In the genomic region with DNA sequence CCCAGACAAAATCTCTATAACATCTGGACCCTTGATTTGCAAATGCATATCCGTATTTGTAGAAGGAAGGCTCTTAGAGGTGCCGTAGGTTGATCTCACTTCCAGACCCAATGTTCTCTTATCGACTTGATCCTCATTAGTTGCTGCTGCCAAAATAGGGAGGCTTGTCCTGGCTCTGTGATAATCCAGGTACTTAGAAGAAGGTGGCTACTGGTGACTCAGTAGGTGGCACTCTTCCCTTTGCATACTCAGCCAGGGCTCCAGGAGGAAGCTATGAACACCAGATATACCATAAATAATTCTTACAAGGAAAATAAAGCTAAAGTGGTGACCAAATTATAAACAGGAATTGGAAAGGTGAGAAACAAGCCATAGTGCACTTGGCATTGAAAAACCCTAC, we compare ENCODE assay signal across 17 mouse cellular contexts. TPM values are rescaled to one million over a fixed set of nuclear protein-coding genes. Genes with fewer than 3 reads are reported as not detected.
A peak's percentile ranks its signal among the peaks of the same experiment; 100 is the strongest.
DNase-seq lines count a peak whose midpoint lies in the region; ATAC-seq and TF ChIP-seq lines count a peak whose summit lies in the region.
"Had no signal": no experiment of that assay in that cellular context is flagged by ENCODE, and none has a peak within 500 bp of the region (broad histone marks: within the 10 kb centered on the region; RNA-seq: fewer than 3 reads in every experiment).

No protein-coding gene starts in this region.

- H3K36me3 ChIP-seq in kidney, adult 2 months (ENCODE audit: control insufficient read depth, insufficient read depth, low read length), result no peaks in the 10 kb centered on the region
- H3K36me3 ChIP-seq in kidney, embryonic 15.5 days, result no peaks in the 10 kb centered on the region
- no peaks in the 10 kb centered on the region for H3K36me3 ChIP-seq in midbrain, postnatal 0 days (ENCODE audit: insufficient read depth, low read length)
- H3K36me3 ChIP-seq in midbrain, embryonic 10.5 days, result no peaks in the 10 kb centered on the region
- H3K36me3 ChIP-seq: heart, embryonic 15.5 days; hindbrain, embryonic 12.5 days; limb, embryonic 10.5 days; liver, embryonic 15.5 days had no signal

- H3K4me1 ChIP-seq in kidney, adult 2 months (ENCODE audit: control insufficient read depth, insufficient read depth, low read length), result no peaks in the 10 kb centered on the region
- H3K4me1 ChIP-seq in kidney, embryonic 15.5 days, result peaks cover 29% of the 10 kb centered on the region
- no peaks in the 10 kb centered on the region; the same call in 1 of the 2 replicates for H3K4me1 ChIP-seq in midbrain, postnatal 0 days (ENCODE audit: insufficient read depth, low read length)
- H3K4me1 ChIP-seq in midbrain, embryonic 10.5 days, result peaks cover 8% of the 10 kb centered on the region; the same call in 1 of the 2 replicates

- TF ChIP-seq POLR2A in kidney, adult 2 months (IDR thresholded peaks at IDR 0.05; ENCODE audit: low read depth, low read length), result no peak

- 63% methylated on average over 3 of the region's 3 CpGs for WGBS in kidney, adult 2 months
- WGBS in kidney, embryonic 15.5 days, result 44% methylated on average over 3 of the region's 3 CpGs
- 53% methylated on average over 3 of the region's 3 CpGs for WGBS in midbrain, postnatal 0 days
- WGBS in midbrain, embryonic 10.5 days, result 51% methylated on average over 3 of the region's 3 CpGs

- no peaks in the 10 kb centered on the region for H3K9me3 ChIP-seq in kidney, embryonic 15.5 days (replicated peaks)
- no peaks in the 10 kb centered on the region for H3K9me3 ChIP-seq in midbrain, postnatal 0 days (ENCODE audit: low read length)
- H3K9me3 ChIP-seq in midbrain, embryonic 10.5 days (replicated peaks), result no peaks in the 10 kb centered on the region
- H3K9me3 ChIP-seq: heart, embryonic 15.5 days; hindbrain, embryonic 12.5 days; limb, embryonic 10.5 days; liver, embryonic 15.5 days had no signal

- DNase-seq in embryo, embryonic 10 days (ENCODE audit: low spot score), result peak; percentile 17
- no peak for DNase-seq in embryo, embryonic 9.5 days (ENCODE audit: extremely low spot score)
- peak; percentile 35 for DNase-seq in kidney, adult 2 months
- peak; percentile 49 for DNase-seq in midbrain, postnatal 0 days (ENCODE audit: low spot score)
- DNase-seq in midbrain, embryonic 10.5 days (ENCODE audit: low spot score), result no peak
- DNase-seq in kidney, postnatal 25 days, result peak; percentile 29 to 52
- DNase-seq: adrenal gland, adult 2 months; cerebellum, adult 18-20 months; thymus, postnatal 4 days had no signal

- no peak for ATAC-seq in kidney, embryonic 15.5 days (replicated peaks; ENCODE audit: low FRiP score)
- no peak for ATAC-seq in midbrain, postnatal 0 days (ENCODE audit: low FRiP score)
- ATAC-seq in megakaryocyte progenitor cell, adult 5-6 weeks (replicated peaks; ENCODE audit: poor library complexity), result no peak
- ATAC-seq: forebrain, embryonic 14.5 days had no signal

- H3K4me3 ChIP-seq in kidney, adult 2 months (ENCODE audit: insufficient read depth, low read depth, low read length), result no peak overlapping the region
- no peak overlapping the region for H3K4me3 ChIP-seq in kidney, embryonic 15.5 days (replicated peaks)
- no peak overlapping the region for H3K4me3 ChIP-seq in midbrain, postnatal 0 days (ENCODE audit: low read depth, low read length)
- no peak overlapping the region for H3K4me3 ChIP-seq in midbrain, embryonic 10.5 days
- H3K4me3 ChIP-seq: heart, embryonic 15.5 days; hindbrain, embryonic 12.5 days; limb, embryonic 10.5 days; liver, embryonic 15.5 days had no signal

- peak; percentile 46; the same call in 1 of the 2 replicates for TF ChIP-seq CTCF in kidney, adult 2 months (conservative IDR thresholded peaks at IDR 0.05; ENCODE audit: insufficient read depth, insufficient read length, low read depth, low read length)
- peak; percentile 29 for TF ChIP-seq CTCF in midbrain, postnatal 0 days (IDR thresholded peaks at IDR 0.05)

- no peak overlapping the region for H3K9ac ChIP-seq in kidney, embryonic 15.5 days
- no peak overlapping the region for H3K9ac ChIP-seq in midbrain, postnatal 0 days (replicated peaks; ENCODE audit: low read length, poor library complexity, severe bottlenecking)
- H3K9ac ChIP-seq: heart, embryonic 15.5 days; hindbrain, embryonic 12.5 days; liver, embryonic 15.5 days had no signal

- no peak overlapping the region for H3K4me2 ChIP-seq in kidney, embryonic 15.5 days
- no peak overlapping the region for H3K4me2 ChIP-seq in midbrain, postnatal 0 days (ENCODE audit: low read depth, low read length, poor library complexity, severe bottlenecking)
- H3K4me2 ChIP-seq: heart, embryonic 15.5 days; hindbrain, embryonic 12.5 days; liver, embryonic 15.5 days had no signal

- H3K27ac ChIP-seq in kidney, adult 2 months (ENCODE audit: insufficient read depth, low read depth, low read length), result no peak overlapping the region
- no peak overlapping the region for H3K27ac ChIP-seq in kidney, embryonic 15.5 days
- H3K27ac ChIP-seq in midbrain, postnatal 0 days (ENCODE audit: low read depth, low read length), result no peak overlapping the region
- no peak overlapping the region for H3K27ac ChIP-seq in midbrain, embryonic 10.5 days (replicated peaks)
- H3K27ac ChIP-seq: heart, embryonic 15.5 days; hindbrain, embryonic 12.5 days; limb, embryonic 10.5 days; liver, embryonic 15.5 days; macrophage had no signal

- no peaks in the 10 kb centered on the region for H3K27me3 ChIP-seq in kidney, adult 2 months (replicated peaks; ENCODE audit: control insufficient read depth, insufficient read depth, low read length)
- H3K27me3 ChIP-seq in kidney, embryonic 15.5 days, result peaks cover 41% of the 10 kb centered on the region
- H3K27me3 ChIP-seq in midbrain, postnatal 0 days (ENCODE audit: insufficient read depth, low read length), result peaks cover 66% of the 10 kb centered on the region
- H3K27me3 ChIP-seq in midbrain, embryonic 10.5 days (ENCODE audit: low read depth, poor library complexity, severe bottlenecking), result peaks cover 90% of the 10 kb centered on the region

RNA-seq across cellular contexts. Expression of a gene that starts 3.6 kb away (rescaled TPM):
- 12.4 and 22.2 TPM in 2 replicates for polyA plus RNA-seq in kidney, adult 2 months (2012; rRNA removed)
- 34.5 and 35.0 TPM in 2 replicates for polyA plus RNA-seq in kidney, embryonic 15.5 days (2015; fragmentation: Nextera tagmentation; extraction: Ambion mirVana)
- 11.5 TPM in 2 replicates for total RNA-seq in midbrain, postnatal 0 days (2014; rRNA removed)
- polyA plus RNA-seq in midbrain, postnatal 0 days (2015; fragmentation: Nextera tagmentation; extraction: Ambion mirVana), result 9.3 and 12.5 TPM in 2 replicates
- 8.6 and 10.2 TPM in 2 replicates for polyA plus RNA-seq in midbrain, embryonic 10.5 days (2016; fragmentation: Nextera tagmentation; extraction: Ambion mirVana)
- total RNA-seq in megakaryocyte progenitor cell, adult 5-6 weeks (2015), result 96.8 and 103 TPM in 2 replicates
- 139 and 181 TPM in 2 replicates for total RNA-seq in megakaryocyte progenitor cell, adult 5-6 weeks (2017)

Comparison
In these comparisons a context has a peak if more than half of its experiments do, and no peak if none do; other contexts are left out.
1. DNase-seq: peak in embryo, embryonic 10 days (single experiment), kidney, adult 2 months (single experiment), midbrain, postnatal 0 days (single experiment) and kidney, postnatal 25 days (2 of 2); none in embryo, embryonic 9.5 days (single experiment) and midbrain, embryonic 10.5 days (single experiment).